Mouse (Mus musculus) cortical plate, adult 2 months (tissue): ENCODE data around the gene Arid5b.

Experiments
- CTCF ChIP-seq: fragments of 200-500 bp; IDR thresholded peaks from 2 replicates; pipeline ENCODE4 v1.5.1; 2011; ENCODE audit warnings: mild to moderate bottlenecking, control low read depth, low read length; ENCODE audit not compliant: insufficient read depth; ENCODE audit errors: extremely low read depth
- POLR2A ChIP-seq: fragments of 200-500 bp; IDR thresholded peaks from 2 replicates; pipeline ENCODE4 v1.6.1; 2011; ENCODE audit warnings: mild to moderate bottlenecking, low read length, control low read depth; ENCODE audit not compliant: insufficient read depth; ENCODE audit errors: extremely low read depth

DNA sequence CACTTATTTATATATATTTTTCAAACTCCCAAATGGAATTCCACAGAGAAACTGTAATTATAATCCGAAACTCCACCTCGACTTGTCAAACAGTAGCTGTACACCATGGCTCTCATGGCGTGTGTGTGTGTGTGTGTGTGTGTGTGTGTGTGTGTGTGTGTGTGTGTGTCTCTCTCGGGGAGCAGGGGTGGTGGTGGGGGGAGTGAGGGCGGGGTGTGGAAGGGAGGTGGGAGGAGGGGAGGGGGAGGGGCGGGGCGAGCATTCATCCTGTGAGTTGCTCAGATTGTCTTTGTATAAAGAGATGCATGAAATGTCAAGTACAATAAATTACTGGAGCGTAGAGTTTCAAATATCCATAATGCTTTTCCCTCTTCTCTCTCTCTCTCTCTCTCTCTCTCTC is 87.4 kb downstream of the Arid5b start:
- no peak for TF ChIP-seq CTCF
- no peak for TF ChIP-seq POLR2A
